Mouse (Mus musculus) mouse embryonic stem cell (cell line): ENCODE results near the gene Vmac.

Experiments used
- in situ Hi-C, 2 experiments: fragments of 300-500 bp; cut with MboI; formaldehyde crosslinking; loops; 1 replicate in 1 of 2; 3 replicates in 1 of 2; pipeline ENCODE4 v1.14.3; 2019 to 2020; ENCODE audit warnings: low sequenced_read_pairs in 2 of 2, low pct_unique_long_range_greater_than_20kb in 1 of 2, mixed read lengths in 1 of 2; ENCODE audit not compliant: unreplicated experiment in 1 of 2

Gene Vmac

GRCm38 (mm10) chr17:56744173-56744572 lies 26.4 kb upstream of the Vmac start:
- in situ Hi-C loops, result no loop called here

GRCm38 (mm10) chr17:56740788-56741160 lies 23.0 kb upstream of the Vmac start:
- in situ Hi-C loops, result no loop called here

DNA sequence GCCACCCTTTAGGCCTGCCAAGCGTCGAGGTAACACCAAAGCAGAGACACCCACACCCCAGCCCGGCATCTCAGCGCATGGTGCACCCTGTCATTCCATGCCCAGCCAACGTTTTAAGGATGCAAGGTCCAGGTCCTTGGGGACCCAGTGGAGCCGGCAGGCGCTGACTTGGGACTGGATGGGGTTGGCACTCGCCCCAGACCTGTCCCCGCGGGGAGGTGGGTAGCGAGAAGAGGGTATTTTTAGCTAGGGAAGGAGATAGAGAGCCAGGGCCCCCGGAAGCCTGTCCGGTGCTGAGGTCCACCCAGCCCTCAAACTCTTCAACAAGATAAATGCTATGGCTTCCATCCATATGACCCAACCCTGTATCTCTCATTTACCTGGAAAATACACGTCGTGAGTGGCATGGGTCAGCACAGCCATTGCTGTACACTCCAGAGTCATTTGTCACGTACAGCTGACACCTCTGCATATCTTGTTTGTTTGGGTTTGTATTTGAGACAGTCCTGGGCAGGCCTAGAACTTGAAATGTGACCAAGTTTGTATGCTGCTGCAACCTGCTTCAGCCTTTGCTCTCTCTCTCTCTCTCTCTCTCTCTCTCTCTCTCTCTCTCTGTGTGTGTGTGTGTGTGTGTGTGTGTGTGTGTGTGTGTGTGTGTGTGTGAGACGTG lies 22.4 kb upstream of the Vmac start:
- in situ Hi-C loops, result no loop called here

DNA sequence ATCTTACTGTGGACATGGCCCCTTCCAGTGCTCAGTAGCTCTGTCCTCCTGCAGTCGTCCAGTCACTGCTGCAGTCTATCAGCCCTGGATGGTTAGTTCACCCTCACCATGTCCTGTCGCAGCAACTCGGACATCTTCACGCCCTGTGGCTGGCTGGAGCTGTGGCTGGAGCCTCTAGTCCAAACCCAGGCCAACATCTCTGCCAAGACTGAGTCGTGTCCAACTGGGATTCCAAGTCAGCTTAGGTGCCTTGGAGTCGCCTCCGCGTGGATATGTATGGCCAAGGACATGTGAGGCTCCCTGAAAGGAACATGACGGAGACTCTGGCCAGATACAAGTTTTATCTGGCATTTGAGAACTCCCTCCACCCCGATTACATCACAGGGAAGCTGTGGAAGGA lies 20.4 kb upstream of the Vmac start:
- in situ Hi-C loops, result no loop called here

DNA sequence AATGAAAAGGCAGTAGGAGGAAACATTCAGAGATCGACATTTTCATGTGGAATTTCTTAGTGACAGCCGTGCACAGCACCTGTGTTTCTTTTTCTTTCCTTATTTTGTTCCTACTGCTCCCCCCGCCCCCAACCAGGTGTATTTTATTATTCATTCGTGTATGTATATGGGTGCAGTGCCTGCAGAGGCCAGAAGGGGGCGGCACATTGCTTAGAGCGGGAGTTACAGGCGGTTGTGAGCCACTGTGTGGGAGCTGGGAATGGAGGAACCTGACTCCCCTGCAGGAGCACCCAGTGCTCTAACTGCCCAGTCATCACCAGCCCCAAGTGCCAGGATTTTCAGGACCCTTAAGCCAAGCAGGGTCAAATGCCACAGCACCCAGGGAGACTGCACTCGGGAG lies 18.7 kb upstream of the Vmac start:
- in situ Hi-C loops, result no loop called here

- in situ Hi-C loops, result no loop called here
Observed at GRCm38 (mm10) chr17:56729656-56730055, 11.8 kb upstream of the Vmac start.

GRCm38 (mm10) chr17:56729151-56729550 lies 11.3 kb upstream of the Vmac start:
- in situ Hi-C loops, result no loop called here

- in situ Hi-C loops, result no loop called here
Observed at GRCm38 (mm10) chr17:56728117-56728516, 10.3 kb upstream of the Vmac start.

GRCm38 (mm10) chr17:56727659-56728058 lies 9.8 kb upstream of the Vmac start:
- in situ Hi-C loops, result no loop called here

GRCm38 (mm10) chr17:56727029-56727649 lies 9.3 kb upstream of the Vmac start:
- in situ Hi-C loops, result no loop called here

DNA sequence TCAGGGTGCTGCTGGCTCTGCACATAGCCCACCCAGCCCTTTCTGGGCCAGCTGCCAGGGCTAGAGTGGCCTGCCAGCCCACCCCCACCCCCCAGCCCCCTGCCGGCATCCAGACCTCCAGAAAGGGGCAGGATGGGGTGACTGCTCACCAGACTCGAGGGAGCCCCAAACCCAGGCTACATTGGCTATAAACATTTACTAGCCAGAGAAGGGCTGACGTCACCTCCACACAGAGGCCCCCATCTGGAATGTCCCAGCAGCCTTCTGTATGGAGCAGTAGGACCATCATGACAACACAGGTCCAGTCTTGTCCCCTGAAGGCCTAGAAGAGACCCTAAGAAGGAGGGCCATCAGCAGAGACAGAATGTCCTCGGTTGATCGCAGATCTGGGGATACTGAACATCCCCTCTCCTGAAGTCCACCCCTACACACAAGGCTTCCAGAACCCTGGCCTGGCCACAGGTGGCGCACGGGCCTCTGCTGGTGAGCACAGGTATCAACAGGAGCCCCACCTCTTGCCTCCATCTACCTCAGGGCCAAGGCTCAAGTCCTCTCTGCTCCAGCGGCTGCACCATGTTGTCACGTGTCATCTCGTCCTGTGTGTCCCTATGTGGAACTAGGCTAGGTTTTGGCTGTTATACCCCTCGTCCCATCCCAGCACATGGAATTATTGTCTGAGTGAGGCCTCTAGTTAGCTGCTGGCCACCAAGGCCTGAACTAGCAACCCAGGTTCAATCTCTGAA lies 5.8 kb upstream of the Vmac start:
- in situ Hi-C loops, result no loop called here

- in situ Hi-C loops, result no loop called here
Observed at GRCm38 (mm10) chr17:56722441-56722840, 4.6 kb upstream of the Vmac start.

DNA sequence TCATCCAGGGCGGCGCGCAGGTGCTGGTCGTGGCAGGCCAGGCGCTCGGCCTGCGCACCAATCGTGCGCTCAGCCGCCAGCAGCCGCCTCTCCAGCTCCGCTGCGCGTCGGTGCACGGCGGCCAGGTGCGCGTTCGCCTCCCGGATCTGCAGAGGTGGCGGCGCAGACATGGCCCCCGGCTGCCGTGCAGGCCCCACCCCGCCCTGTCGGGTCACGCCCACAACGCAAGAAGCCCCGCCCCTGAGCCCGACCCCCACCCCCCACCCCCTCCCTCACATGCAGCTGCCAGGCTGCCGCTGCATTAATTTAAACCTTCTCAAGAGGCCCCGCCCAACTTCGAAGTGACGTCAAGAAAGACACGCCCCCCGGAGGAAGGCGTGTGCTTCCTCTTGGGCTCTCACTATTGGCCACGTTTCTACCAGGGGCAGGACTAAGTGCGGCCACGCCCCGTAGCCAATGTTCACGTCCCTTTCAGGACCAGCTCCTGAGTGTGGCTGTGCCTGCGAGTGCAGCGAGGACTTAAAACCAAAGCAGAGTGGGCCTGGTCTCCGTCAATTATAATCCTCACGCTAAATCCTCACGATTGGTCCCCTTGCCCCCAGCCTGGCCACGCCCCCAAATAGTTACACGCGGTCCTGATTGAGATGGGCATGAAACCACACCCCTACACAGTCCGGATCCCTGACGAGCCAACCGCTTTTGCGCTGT lies 1.0 kb downstream of the Vmac start:
- in situ Hi-C loops, result no loop called here

DNA sequence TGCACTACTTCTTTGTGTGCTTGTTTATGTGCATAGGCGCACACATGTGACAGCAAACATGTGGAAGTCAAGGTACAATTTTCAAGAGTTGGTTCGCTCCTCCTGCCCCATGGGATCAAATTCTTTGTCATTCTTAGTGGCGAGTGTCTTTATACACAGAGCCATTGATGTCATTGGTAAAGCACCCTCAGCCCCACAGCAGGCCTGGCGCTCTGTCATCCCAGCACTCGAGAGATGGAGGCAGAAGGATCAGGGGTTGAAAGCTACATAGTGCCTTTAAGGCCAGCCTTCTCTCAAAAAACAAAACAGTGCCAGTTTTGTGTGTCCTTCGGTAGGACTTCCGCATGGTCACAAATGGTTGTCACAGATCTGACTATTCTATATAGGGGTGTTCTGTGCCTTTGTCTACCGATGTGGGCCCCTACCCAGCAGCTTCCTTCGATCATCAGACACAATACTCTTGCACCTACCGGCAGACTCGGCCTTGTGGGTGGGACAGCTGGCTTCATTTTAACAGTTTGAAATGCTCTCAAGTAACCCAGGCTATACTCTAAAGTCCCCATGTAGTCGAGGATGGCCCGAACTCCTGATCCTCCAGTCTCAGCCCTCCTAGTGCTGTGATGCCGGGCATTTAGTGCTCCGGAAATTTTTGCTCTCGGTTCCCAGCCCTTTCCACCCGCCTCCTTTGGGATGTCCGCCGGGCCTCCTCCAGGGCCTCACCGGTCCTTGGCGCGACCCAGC lies 1.7 kb downstream of the Vmac start:
- in situ Hi-C loops, result no loop called here

- in situ Hi-C loops, result no loop called here
Observed at GRCm38 (mm10) chr17:56715360-56715759, 2.5 kb downstream of the Vmac start.

DNA sequence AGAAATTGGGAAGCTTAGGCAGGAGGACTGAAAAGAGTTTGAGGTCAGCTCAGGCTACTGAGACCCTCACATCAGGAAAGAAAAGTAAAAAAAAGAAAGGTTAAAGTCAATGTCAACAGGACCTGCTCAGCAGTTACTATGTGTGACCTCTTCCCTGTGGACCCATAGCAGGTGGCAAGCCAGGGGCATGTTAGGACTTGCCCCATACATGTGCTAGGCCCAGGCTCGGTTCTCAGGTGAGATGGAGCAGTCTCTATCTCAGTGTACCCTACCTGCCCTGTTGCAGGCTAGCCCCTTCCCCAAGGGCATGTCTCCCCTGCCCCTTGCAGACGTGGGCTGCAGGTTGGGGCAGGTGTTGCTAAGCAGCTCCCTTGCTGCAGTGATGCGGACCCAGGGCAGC lies 8.1 kb downstream of the Vmac start:
- in situ Hi-C loops, result no loop called here

DNA sequence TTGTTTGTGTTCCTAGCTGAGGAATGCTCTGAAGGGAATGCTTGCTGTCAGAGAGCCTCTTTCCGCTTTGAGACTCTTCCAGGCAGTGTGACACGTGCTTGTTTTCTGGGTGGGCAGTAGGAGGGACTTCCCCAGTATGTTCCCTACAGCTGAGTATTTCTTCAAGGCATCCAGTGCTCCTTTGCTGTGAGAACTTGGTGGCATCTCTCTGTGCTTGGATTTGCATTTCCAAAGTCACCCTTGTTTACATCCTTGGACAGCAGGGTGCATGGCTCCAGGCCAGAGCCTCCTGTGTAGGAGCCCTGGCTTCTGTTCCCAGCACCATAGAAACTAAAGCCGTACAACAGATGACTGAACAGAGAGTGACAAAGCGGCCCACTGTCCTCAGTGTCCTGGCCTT lies 9.1 kb downstream of the Vmac start:
- in situ Hi-C loops, result no loop called here

DNA sequence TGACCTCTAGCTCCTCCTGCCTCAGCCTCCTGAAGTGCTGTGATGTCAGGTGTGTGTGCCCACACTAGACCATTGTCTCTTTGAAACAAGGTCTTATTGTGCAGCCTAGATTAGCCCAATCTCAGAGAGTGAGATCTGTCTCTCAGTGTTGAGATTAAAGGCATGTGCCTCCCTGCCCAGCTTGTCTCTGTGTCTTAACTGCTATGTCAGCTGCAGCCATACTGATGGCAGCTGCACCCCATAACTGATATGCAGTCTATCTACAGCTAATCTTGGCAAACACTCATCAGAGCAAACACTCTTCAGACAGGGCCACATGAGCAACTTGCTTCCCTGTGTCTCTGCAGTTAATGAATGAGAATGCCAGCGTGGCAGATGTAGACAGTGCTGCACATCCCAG lies 11.3 kb downstream of the Vmac start:
- in situ Hi-C loops, result no loop called here

DNA sequence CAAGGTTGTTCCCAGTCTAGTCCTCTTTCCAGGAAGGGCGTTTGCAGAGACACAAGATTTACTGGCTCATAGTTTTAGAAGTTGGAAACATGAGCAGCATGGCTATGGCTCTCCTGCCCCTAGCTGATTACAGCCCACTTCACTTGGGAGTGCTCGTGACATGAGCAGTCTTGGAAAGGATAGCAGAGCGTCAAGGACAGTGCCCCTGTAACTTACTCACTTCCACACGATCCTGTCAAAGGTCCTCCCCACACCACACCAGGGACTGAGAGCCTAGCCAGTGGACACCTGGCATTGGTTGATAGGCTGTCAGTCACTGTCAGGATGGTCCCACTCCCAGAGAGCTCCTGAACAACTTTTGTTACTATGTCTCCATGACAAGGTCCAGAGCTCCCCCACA lies 14.8 kb downstream of the Vmac start:
- in situ Hi-C loops, result no loop called here
